Mouse (Mus musculus): Measurements from ENCODE around the gene Aox1.

- no peak for TF ChIP-seq POLR2A (IDR thresholded peaks at IDR 0.05; ENCODE audit: low read depth, low read length)
- TF ChIP-seq CTCF (IDR thresholded peaks at IDR 0.05; ENCODE audit: extremely low read depth, insufficient read length, insufficient replicate concordance, low read depth, low read length), result no peak; the same call in 1 of the 2 replicates
These were observed at the start of gene Aox1 for GRCm38 (mm10) chr1:58029636-58030117.

Data from small intestine, adult 2 months (tissue).